Mouse (Mus musculus): ENCODE results near the gene Mars. TPM values are rescaled to one million over a fixed set of nuclear protein-coding genes. Genes with fewer than 3 reads are reported as not detected.

The Mars gene
- total and polyA plus RNA-seq, 3 experiments = 147 to 195 TPM; not detected in 1

GRCm38 (mm10) chr10:127303136-127303535 is 8.4 kb downstream of the Mars start:
- Histone ChIP-seq H3K9ac (ENCODE audit: control insufficient read depth, low read depth, low read length, poor library complexity, severe bottlenecking) (no peak overlapping the region), H3K4me3 (ENCODE audit: control insufficient read depth in 1 of 2, insufficient read depth in 1 of 2, low read depth in 2 of 2, low read length in 2 of 2) (no peak overlapping the region), H3K27me3 (ENCODE audit: control insufficient read depth in 1 of 2, insufficient read depth in 2 of 2, low read length in 2 of 2) (no peaks in the 10 kb centered on the region), H3K9me3 (replicated peaks; ENCODE audit: insufficient read depth, low read length) (no peaks in the 10 kb centered on the region), H3K4me1 (ENCODE audit: control insufficient read depth in 1 of 2, insufficient read depth in 2 of 2, low read length in 2 of 2) (no peaks in the 10 kb centered on the region), H3K27ac (ENCODE audit: control insufficient read depth, low read depth, low read length) (no peak overlapping the region), H3K36me3 (ENCODE audit: control insufficient read depth in 1 of 2, insufficient read depth in 2 of 2, low read length in 2 of 2) (peaks cover 0 to 37% of the 10 kb centered on the region in 2 experiments; a peak in 2 of 4 replicates), H3K79me2 (ENCODE audit: control insufficient read depth, insufficient read depth, low read length, poor library complexity) (peaks cover 3% of the 10 kb centered on the region; the same call in 1 of the 2 replicates)
- no peak for DNase-seq (ENCODE audit: low read depth, low spot score)
- no peak for TF ChIP-seq USF2 (IDR thresholded peaks at IDR 0.05; ENCODE audit: borderline replicate concordance in 1 of 2, insufficient read depth in 1 of 2, low read depth in 1 of 2, low read length in 2 of 2)
- TF ChIP-seq ZKSCAN1 (IDR thresholded peaks at IDR 0.05; ENCODE audit: low read depth, low read length) = no peak
- TF ChIP-seq TBP (IDR thresholded peaks at IDR 0.05; ENCODE audit: low read depth, low read length) = no peak
- no peak for TF ChIP-seq USF1 (IDR thresholded peaks at IDR 0.05; ENCODE audit: low read depth, low read length)
- no peak for TF ChIP-seq GABPA (IDR thresholded peaks at IDR 0.05; ENCODE audit: low read depth, low read length)

DNA sequence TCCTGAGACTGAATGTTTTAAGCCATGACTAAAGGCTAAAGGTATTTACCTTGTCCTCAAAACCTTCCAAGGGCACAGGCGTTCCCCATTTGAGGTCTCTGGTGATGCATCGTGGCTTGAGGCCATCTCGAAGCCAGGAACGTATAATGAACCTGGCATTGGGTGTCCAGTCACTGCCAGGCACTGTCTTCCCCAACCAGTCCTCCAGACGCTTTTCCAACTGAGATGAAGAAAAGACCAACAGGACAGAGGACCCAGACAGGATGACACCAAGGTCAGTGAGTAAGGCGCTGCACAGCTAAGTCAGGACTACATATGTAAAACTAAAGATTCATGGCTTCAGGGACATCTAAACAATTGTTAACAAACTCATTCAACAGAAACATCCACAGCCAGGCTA is 11.2 kb downstream of the Mars start:
- Histone ChIP-seq H3K9ac (ENCODE audit: control insufficient read depth, low read depth, low read length, poor library complexity, severe bottlenecking) (no peak overlapping the region), H3K27me3 (ENCODE audit: control insufficient read depth in 1 of 2, insufficient read depth in 2 of 2, low read length in 2 of 2) (no peaks in the 10 kb centered on the region), H3K4me3 (ENCODE audit: control insufficient read depth in 1 of 2, insufficient read depth in 1 of 2, low read depth in 2 of 2, low read length in 2 of 2) (no peak overlapping the region), H3K4me1 (ENCODE audit: control insufficient read depth in 1 of 2, insufficient read depth in 2 of 2, low read length in 2 of 2) (no peaks in the 10 kb centered on the region), H3K27ac (ENCODE audit: control insufficient read depth, low read depth, low read length) (no peak overlapping the region), H3K9me3 (replicated peaks; ENCODE audit: insufficient read depth, low read length) (no peaks in the 10 kb centered on the region), H3K79me2 (ENCODE audit: control insufficient read depth, insufficient read depth, low read length, poor library complexity) (no peaks in the 10 kb centered on the region), H3K36me3 (ENCODE audit: control insufficient read depth in 1 of 2, insufficient read depth in 2 of 2, low read length in 2 of 2) (peaks cover 0 to 28% of the 10 kb centered on the region in 2 experiments; a peak in 2 of 4 replicates)
- TF ChIP-seq RCOR1 (IDR thresholded peaks at IDR 0.05; ENCODE audit: low read depth, low read length) = no peak
- no peak for TF ChIP-seq NRF1 (IDR thresholded peaks at IDR 0.05; ENCODE audit: insufficient read depth, low read depth, low read length, poor library complexity, severe bottlenecking)
- TF ChIP-seq MEF2A (IDR thresholded peaks at IDR 0.05; ENCODE audit: extremely low read depth, insufficient replicate concordance, low read depth, low read length, poor library complexity, severe bottlenecking) = no peak
- TF ChIP-seq USF1 (IDR thresholded peaks at IDR 0.05; ENCODE audit: low read depth, low read length) = no peak
- TF ChIP-seq ZMIZ1 (IDR thresholded peaks at IDR 0.05; ENCODE audit: low read depth, low read length) = no peak
- TF ChIP-seq CTCF (IDR thresholded peaks at IDR 0.05 in 2 of 3, conservative IDR thresholded peaks at IDR 0.05 in 1 of 3; ENCODE audit: control insufficient read depth in 1 of 3, insufficient read depth in 1 of 3, low read depth in 2 of 3, low read length in 3 of 3, poor library complexity in 1 of 3, severe bottlenecking in 1 of 3) = no peak
- TF ChIP-seq E2F4 (IDR thresholded peaks at IDR 0.05; ENCODE audit: borderline replicate concordance, low read depth, low read length) = no peak
- TF ChIP-seq KAT2A (conservative IDR thresholded peaks at IDR 0.05; ENCODE audit: low read depth, low read length) = no peak
- TF ChIP-seq MAX (IDR thresholded peaks at IDR 0.05; ENCODE audit: low read length) = no peak
- no peak for TF ChIP-seq NELFE (IDR thresholded peaks at IDR 0.05; ENCODE audit: low read depth, low read length)
- no peak for DNase-seq (ENCODE audit: low read depth, low spot score)
